Mouse (Mus musculus): ENCODE results near the gene Hic1. TPM values are rescaled to one million over a fixed set of nuclear protein-coding genes. Genes with fewer than 3 reads are reported as not detected.

Gene Hic1
- 0.56 TPM for polyA plus RNA-seq (2017; shearing (Covaris generic))

GRCm38 (mm10) chr11:75169405-75170080 is at the start of gene Hic1:
Gene Hic1 (minus strand): TSS chr11:75169519.

GRCm38 (mm10) chr11:75193256-75194071 is 24.1 kb upstream of the Hic1 start, which contains the start of gene Rtn4rl1:
Gene Rtn4rl1 (plus strand): TSS chr11:75193783.

GRCm38 (mm10) chr11:75190905-75191441 is 21.7 kb upstream of the Hic1 start, which contains the start of gene Dph1:
Gene Dph1 (minus strand): TSS chr11:75191241.

GRCm38 (mm10) chr11:75178672-75179208 is 9.4 kb upstream of the Hic1 start, which contains the start of gene Ovca2:
Gene Ovca2 (minus strand): TSS chr11:75178835.

Other genes with a start within 250 kb of the Hic1 start
- gene Smg6, start 243.7 kb downstream of the Hic1 start, polyA plus RNA-seq (2017; shearing (Covaris generic)), result 38.2 TPM
- 8.3 TPM for gene Srr, start 243.6 kb downstream of the Hic1 start, polyA plus RNA-seq (2017; shearing (Covaris generic))
- gene Ovca2, start 9.3 kb upstream of the Hic1 start, polyA plus RNA-seq (2017; shearing (Covaris generic)), result 32.8 TPM
- 26.3 TPM for gene Dph1, start 21.7 kb upstream of the Hic1 start, polyA plus RNA-seq (2017; shearing (Covaris generic))
- gene Rtn4rl1, start 24.3 kb upstream of the Hic1 start, polyA plus RNA-seq (2017; shearing (Covaris generic)), result 1.9 TPM
- gene Rpa1, start 178.8 kb upstream of the Hic1 start, polyA plus RNA-seq (2017; shearing (Covaris generic)), result 152 TPM
- gene Smyd4, start 178.9 kb upstream of the Hic1 start, polyA plus RNA-seq (2017; shearing (Covaris generic)), result 30.3 TPM

Measured in CD4-positive, CD25-positive, alpha-beta regulatory T cell, adult 9 weeks (primary cell).